Mouse (Mus musculus): ENCODE results near the gene Col11a2. TPM values are rescaled to one million over a fixed set of nuclear protein-coding genes. Genes with fewer than 3 reads are reported as not detected.

The Col11a2 gene
- polyA plus RNA-seq, 1 experiment from 2014 or later: 6.3 TPM

DNA sequence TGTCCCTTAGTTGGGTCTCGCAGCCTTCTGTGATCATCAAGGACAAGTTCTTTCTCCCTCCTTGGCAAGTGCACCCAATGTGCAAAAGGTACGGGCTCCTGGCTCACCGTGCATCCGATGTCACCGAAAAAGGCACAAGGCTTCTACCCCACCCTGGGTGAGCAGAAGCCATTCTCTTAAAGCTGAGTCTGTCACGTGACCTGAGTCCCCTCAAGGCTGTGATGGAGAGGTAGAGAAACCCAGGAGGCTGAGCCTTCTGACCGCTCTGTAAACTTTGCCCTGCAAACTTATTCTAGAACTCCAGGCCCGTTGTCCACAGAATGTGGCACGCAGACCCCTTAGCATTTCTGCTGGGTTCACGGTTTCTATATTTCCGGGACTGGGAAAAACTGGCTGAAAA lies 39.8 kb downstream of the Col11a2 start:
- no peak overlapping the region for H3K9ac ChIP-seq
- no peaks in the 10 kb centered on the region for H3K36me3 ChIP-seq
- H3K27me3 ChIP-seq (replicated peaks): peaks cover 8% of the 10 kb centered on the region
- WGBS: 93% methylated on average over 11 of the region's 11 CpGs
- H3K9me3 ChIP-seq: no peaks in the 10 kb centered on the region
- ATAC-seq (ENCODE audit: low FRiP score, low read depth): no peak
- H3K4me1 ChIP-seq: peaks cover 5% of the 10 kb centered on the region; the same call in 1 of the 2 replicates
- no peak overlapping the region for H3K4me3 ChIP-seq
- H3K27ac ChIP-seq: no peak overlapping the region
- H3K4me2 ChIP-seq (replicated peaks): no peak overlapping the region

DNA sequence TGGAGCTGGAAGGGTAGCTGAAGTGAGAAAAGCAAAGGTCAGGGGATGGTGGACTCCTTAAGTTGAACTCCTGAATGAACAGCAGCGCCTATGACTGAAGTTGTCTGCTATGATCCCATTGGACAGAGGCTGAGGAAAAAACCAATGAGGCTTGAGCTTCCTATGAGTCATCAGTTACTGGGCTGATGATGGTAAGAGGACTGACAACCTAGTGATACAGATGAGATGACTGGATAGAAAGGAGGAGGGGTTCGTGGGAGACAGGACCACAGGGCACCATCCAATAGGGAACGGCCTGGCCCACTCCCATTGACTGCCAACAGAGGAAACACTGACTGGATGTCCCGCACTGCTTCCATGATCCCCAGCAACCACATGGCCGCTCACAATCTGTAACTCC lies 40.4 kb downstream of the Col11a2 start:
- Histone ChIP-seq H3K9me3 (no peaks in the 10 kb centered on the region), H3K27ac (no peak overlapping the region), H3K36me3 (no peaks in the 10 kb centered on the region), H3K9ac (no peak overlapping the region), H3K4me1 (peaks cover 5% of the 10 kb centered on the region; the same call in 1 of the 2 replicates), H3K27me3 (replicated peaks) (peaks cover 8% of the 10 kb centered on the region), H3K4me2 (replicated peaks) (no peak overlapping the region), H3K4me3 (no peak overlapping the region)
- 22% methylated on average over 5 of the region's 5 CpGs for WGBS
- ATAC-seq (ENCODE audit: low FRiP score, low read depth): peak; percentile 82

DNA sequence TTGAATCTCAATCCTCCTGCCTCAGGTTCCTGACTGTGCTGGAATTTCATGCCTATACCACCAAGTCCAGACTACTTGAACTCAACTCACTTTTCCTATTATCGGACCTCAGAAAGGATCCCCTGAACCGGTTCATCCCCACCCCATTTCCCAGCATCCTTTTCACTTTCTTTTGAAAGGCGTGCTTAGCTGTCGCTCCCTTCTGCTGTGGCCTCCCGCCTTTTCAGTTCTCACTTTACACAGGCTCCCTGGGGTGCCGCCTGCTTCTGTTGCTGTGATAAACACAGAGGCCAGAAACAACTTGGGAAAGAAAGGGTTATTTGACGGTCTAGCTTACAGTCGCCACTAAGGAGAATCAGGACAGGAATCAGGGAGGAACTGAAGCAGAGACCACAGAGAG lies 43.9 kb downstream of the Col11a2 start:
- ATAC-seq (ENCODE audit: low FRiP score, low read depth): no peak
- Histone ChIP-seq H3K27ac (no peak overlapping the region), H3K9me3 (no peaks in the 10 kb centered on the region), H3K4me2 (replicated peaks) (0 out of 2 replicates have a peak overlapping the region, but pooled peaks have one; percentile 2), H3K27me3 (replicated peaks) (no peaks in the 10 kb centered on the region), H3K4me1 (peaks cover 5% of the 10 kb centered on the region; the same call in 1 of the 2 replicates), H3K9ac (no peak overlapping the region), H3K4me3 (no peak overlapping the region), H3K36me3 (no peaks in the 10 kb centered on the region)
- 5% methylated on average over 8 of the region's 8 CpGs for WGBS

DNA sequence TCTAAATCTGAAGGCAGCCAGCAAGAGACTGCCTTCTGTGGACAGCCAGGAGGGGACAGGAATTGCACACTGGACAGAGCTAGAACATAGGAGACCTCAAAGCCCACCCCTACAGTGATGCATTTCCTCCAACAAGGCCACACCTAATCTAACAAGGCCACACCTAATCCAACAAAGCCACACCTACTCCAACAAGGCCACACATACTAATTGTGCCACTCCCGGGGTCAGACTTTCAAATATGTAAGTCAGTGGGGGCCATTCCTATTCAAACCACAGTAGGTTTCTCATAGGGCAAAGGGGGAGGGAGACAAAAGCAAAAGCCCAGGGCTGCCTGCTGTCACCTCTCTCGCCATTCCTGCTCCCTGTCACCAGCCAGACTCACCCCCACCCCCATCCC lies 48.1 kb downstream of the Col11a2 start:
- WGBS: 61% methylated on average over 2 of the region's 2 CpGs
- Histone ChIP-seq H3K4me2 (replicated peaks) (no peak overlapping the region), H3K27ac (no peak overlapping the region), H3K36me3 (no peaks in the 10 kb centered on the region), H3K9ac (no peak overlapping the region), H3K27me3 (replicated peaks) (no peaks in the 10 kb centered on the region), H3K4me3 (no peak overlapping the region), H3K4me1 (peaks cover 5% of the 10 kb centered on the region; the same call in 1 of the 2 replicates), H3K9me3 (no peaks in the 10 kb centered on the region)
- ATAC-seq (ENCODE audit: low FRiP score, low read depth): no peak

DNA sequence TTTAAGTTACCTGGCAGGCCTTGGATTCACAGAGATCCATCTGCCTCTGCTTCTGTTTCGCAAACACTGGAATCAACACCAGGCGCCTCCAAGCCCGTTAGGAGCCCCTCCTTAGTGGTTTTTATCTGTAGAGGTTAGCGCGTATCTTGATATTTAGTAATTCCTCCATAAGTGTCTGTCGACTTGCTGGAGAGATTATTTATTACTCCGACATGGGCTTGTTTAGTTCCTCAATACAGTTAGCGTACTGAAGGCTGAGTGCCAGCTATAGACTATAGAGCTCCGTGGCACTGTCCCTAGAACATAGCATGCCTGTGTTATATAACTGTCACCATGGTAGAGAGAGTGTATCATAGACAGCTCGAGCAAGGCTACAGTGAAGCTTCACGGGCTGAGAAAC lies 48.9 kb downstream of the Col11a2 start:
- no peak overlapping the region for H3K27ac ChIP-seq
- no peak overlapping the region for H3K4me2 ChIP-seq (replicated peaks)
- 88% methylated on average over 11 of the region's 11 CpGs for WGBS
- H3K9ac ChIP-seq: no peak overlapping the region
- no peak overlapping the region for H3K4me3 ChIP-seq
- peaks cover under 1% of the 10 kb centered on the region; the same call in 1 of the 2 replicates for H3K4me1 ChIP-seq
- no peaks in the 10 kb centered on the region for H3K9me3 ChIP-seq
- no peaks in the 10 kb centered on the region for H3K27me3 ChIP-seq (replicated peaks)
- no peaks in the 10 kb centered on the region for H3K36me3 ChIP-seq
- no peak for ATAC-seq (ENCODE audit: low FRiP score, low read depth)

DNA sequence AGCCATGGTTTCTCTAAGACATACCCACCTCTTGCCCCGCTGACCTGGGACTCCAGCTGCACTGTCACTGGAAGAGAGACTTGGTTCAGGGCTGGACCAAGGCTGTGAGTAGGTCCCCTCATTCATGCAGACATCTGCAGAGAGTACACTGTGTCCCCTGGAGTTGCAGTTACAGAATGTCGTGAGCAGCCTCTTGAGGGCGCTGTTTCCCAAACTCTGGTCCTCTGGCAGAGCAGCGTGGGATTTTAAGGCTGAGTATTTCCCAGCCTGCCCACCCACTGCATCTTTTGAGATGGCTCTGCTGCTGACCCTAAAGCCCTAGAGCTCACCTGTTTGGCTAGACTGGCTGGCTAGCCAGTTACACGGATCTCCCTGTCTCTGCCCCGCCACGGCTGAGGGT lies 51.7 kb downstream of the Col11a2 start:
- no peak overlapping the region for H3K4me2 ChIP-seq (replicated peaks)
- H3K27me3 ChIP-seq (replicated peaks): no peaks in the 10 kb centered on the region
- ATAC-seq (ENCODE audit: low FRiP score, low read depth): no peak
- H3K36me3 ChIP-seq: no peaks in the 10 kb centered on the region
- no peak overlapping the region for H3K4me3 ChIP-seq
- no peaks in the 10 kb centered on the region; the same call in 1 of the 2 replicates for H3K9me3 ChIP-seq
- 55% methylated on average over 7 of the region's 7 CpGs for WGBS
- no peak overlapping the region for H3K9ac ChIP-seq
- H3K27ac ChIP-seq: no peak overlapping the region
- no peaks in the 10 kb centered on the region for H3K4me1 ChIP-seq

DNA sequence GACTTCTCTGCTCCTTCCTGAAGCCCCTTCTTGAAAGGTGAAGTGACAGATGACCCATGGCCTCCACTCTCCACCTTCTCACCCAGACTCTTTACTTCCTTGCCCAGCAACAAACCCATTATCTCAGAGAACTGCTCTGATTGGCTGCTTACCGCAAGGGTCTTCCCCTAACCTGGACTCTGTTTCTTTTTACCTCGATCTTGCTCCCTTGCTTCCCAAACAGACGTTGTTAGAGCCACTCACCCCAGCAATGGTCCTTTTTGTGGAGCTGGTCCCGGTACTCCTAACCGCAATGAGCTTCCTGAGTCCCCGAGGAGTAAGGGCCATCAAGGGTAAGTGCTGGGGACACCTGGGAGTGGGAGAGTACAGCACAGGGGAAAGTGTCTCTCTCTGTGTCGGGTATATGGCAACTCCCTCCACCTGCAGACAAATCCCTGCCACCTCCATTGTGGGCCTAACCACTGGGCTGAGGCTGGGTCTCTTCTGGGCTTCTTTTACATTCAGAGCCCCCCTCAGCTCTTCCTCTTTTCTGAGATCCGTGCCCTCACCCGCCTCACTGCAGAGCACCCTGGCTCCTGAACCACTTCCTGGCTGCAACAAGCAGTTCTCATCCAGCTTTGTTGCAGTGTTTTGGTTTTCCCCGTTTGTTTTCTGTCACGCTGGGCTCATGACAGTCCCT lies 53.1 kb downstream of the Col11a2 start, which contains the start of gene H2-Oa:
TSS of gene H2-Oa (plus strand) at position 144 of the 679 bp plus-strand sequence.
- no peak for ATAC-seq (ENCODE audit: low FRiP score, low read depth)
- WGBS: 41% methylated on average over 11 of the region's 11 CpGs
- Histone ChIP-seq H3K27ac (no peak within 1 kb of the TSS), H3K4me1 (no peaks in the 10 kb centered on the region), H3K36me3 (no peaks in the 10 kb centered on the region), H3K9me3 (no peaks in the 10 kb centered on the region; the same call in 1 of the 2 replicates), H3K27me3 (replicated peaks) (no peaks in the 10 kb centered on the region), H3K9ac (no peak within 1 kb of the TSS), H3K4me2 (replicated peaks) (no peak within 1 kb of the TSS), H3K4me3 (no peak within 1 kb of the TSS)

DNA sequence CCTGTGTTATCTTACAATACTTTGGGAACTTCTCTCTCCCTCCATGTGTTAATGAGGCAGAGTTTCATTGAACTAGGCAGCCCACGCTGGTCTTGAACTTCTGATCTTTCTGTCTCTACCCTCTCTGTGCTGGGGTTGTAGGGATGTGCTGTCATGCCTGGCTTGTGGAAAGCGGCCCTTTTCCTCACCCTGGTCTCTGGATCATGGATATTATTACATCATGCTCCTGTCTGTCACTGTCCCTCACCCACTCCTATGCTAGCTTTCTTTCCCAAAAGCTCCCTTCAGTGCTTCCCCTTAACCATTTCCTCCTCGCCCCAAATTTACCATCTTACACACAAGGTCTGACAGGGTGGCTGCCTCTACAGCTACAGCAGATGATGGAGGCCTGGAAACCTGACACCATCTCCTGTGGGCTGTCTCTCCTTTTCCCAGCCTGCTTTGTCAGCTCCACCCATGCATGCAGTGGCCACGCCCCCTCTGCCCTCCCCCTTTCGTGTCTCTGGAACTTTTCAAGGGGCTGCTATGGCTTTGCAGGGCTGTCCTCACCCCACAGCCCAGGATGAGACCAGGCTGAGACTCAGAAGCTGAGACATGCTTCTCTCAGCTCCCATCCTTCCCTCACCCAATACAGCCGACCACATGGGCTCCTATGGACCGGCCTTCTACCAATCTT lies 54.1 kb downstream of the Col11a2 start:
- H3K9me3 ChIP-seq: no peaks in the 10 kb centered on the region; the same call in 1 of the 2 replicates
- no peaks in the 10 kb centered on the region for H3K4me1 ChIP-seq
- no peak overlapping the region for H3K4me3 ChIP-seq
- 37% methylated on average over 7 of the region's 7 CpGs for WGBS
- H3K4me2 ChIP-seq (replicated peaks): 0 out of 2 replicates have a peak overlapping the region, but pooled peaks have one; percentile 18
- no peak overlapping the region for H3K9ac ChIP-seq
- no peak for ATAC-seq (ENCODE audit: low FRiP score, low read depth)
- no peak overlapping the region for H3K27ac ChIP-seq
- no peaks in the 10 kb centered on the region for H3K27me3 ChIP-seq (replicated peaks)
- H3K36me3 ChIP-seq: no peaks in the 10 kb centered on the region

DNA sequence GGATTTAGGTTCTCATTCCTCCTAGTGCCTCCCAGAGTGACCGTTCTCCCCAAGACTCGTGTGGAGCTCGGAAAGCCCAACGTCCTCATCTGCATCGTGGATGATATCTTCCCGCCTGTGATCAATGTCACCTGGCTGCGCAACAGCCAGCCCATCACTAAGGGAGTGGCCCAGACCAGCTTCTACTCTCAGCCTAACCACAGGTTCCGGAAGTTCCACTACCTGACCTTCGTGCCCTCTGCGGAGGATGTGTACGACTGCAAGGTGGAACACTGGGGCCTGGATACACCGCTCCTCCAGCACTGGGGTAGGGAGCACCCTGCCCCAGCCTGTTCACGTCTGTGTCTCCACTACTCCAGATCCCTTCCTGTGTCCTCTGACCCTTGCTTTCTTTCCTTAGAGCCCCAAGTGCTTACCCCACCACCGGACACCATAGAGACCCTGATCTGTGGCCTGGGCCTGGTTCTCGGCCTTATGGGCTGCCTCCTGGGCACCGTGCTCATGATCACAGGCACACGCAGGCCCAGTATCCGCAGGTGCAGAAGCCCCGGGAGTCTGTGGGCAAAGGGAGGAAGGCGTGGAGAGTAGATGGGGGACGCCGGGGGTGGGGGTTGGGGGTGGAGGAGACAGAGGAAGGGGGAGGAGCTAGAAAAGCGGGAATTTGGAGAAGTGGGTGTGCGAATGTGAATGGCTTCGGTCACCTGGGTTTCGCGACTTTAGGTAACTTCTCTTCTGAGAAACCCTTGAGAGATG lies 55.2 kb downstream of the Col11a2 start:
- H3K4me2 ChIP-seq (replicated peaks): no peak overlapping the region
- H3K36me3 ChIP-seq: no peaks in the 10 kb centered on the region
- H3K4me3 ChIP-seq: no peak overlapping the region
- no peaks in the 10 kb centered on the region for H3K4me1 ChIP-seq
- H3K9me3 ChIP-seq: no peaks in the 10 kb centered on the region; the same call in 1 of the 2 replicates
- no peaks in the 10 kb centered on the region for H3K27me3 ChIP-seq (replicated peaks)
- 89% methylated on average over 27 of the region's 27 CpGs for WGBS
- ATAC-seq (ENCODE audit: low FRiP score, low read depth): no peak
- no peak overlapping the region for H3K9ac ChIP-seq
- no peak overlapping the region for H3K27ac ChIP-seq

DNA sequence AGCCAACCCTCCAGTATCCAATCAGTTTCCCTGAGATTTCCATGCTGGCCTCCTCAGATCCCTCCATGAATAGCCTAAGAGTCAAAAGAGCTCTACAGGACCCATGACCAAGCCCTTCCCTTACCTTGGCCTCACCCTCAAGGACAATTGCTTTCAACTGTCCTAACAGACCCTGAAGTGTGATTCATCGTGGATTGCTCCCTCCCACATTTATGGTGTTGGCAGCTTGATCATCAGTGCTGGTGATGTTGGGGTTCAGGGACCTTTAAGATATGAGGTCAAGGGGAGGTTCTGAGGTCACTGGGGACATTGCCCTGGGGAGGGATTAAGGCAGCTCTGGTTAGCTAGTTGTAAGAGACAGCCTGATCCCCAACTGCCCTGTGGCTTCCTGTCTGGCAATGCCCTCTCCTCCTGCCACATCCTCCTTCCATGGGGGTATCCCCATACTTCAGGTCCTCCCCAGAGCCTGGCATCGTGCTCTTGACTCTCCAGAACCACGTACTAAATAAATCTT lies 57.3 kb downstream of the Col11a2 start:
- Histone ChIP-seq H3K4me2 (replicated peaks) (no peak overlapping the region), H3K27me3 (replicated peaks) (no peaks in the 10 kb centered on the region), H3K27ac (no peak overlapping the region), H3K4me3 (no peak overlapping the region), H3K4me1 (no peaks in the 10 kb centered on the region), H3K9me3 (no peaks in the 10 kb centered on the region; the same call in 1 of the 2 replicates), H3K36me3 (no peaks in the 10 kb centered on the region), H3K9ac (no peak overlapping the region)
- ATAC-seq (ENCODE audit: low FRiP score, low read depth): no peak
- WGBS: 79% methylated on average over 3 of the region's 3 CpGs

DNA sequence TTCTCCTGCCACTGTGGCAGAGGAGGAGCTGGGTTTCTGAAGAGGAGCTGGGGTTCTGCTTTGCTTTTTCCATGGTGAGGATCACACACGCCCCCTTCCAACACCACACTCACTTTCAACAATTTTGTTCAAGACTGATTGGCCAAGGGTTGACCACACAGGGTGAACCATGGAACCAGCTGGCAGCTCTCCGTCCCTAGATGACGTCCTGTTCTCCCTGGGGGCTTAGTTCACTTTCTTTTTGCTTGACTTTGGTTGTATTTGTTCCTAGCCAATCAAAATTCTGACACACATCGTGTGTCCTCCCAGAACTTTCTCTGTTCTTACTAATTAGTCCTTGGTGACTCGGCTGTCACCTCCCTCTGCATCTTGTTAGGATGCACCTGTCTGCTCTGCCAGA lies 58.0 kb downstream of the Col11a2 start:
- H3K27ac ChIP-seq: no peak overlapping the region
- no peaks in the 10 kb centered on the region for H3K4me1 ChIP-seq
- no peaks in the 10 kb centered on the region; the same call in 1 of the 2 replicates for H3K9me3 ChIP-seq
- H3K36me3 ChIP-seq: no peaks in the 10 kb centered on the region
- H3K4me2 ChIP-seq (replicated peaks): no peak overlapping the region
- H3K9ac ChIP-seq: no peak overlapping the region
- no peaks in the 10 kb centered on the region for H3K27me3 ChIP-seq (replicated peaks)
- no peak for ATAC-seq (ENCODE audit: low FRiP score, low read depth)
- H3K4me3 ChIP-seq: no peak overlapping the region
- 72% methylated on average over 5 of the region's 5 CpGs for WGBS

Measured in neural tube, embryonic 12.5 days (tissue).